Mouse (Mus musculus): ENCODE results near the gene Sept3. TPM values are rescaled to one million over a fixed set of nuclear protein-coding genes. Genes with fewer than 3 reads are reported as not detected.

Gene Sept3
- polyA plus RNA-seq, 1 experiment = 12.1 TPM

DNA sequence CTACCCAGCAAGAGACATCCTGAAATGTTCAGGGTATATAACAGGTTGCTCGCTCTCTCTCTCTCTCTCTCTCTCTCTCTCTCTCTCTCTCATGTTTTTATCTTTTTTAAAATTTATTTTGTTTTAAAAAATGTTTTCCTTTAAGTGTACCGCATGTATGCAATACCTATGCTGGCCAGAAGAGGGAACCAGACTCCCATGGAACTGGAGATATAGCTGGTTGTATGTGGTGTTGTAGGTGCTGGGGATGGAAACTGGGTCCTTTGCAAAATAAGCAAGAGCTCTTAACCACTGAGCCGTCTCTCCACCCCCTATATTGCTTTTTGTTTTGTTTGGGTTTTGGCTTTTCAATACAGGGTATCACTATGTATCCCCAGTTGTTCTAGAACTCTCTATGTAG, 23.1 kb upstream of the Sept3 start:
- H3K27ac ChIP-seq (ENCODE audit: control insufficient read depth, insufficient read depth, low read depth, low read length) = no peak overlapping the region
- no peaks in the 10 kb centered on the region for H3K27me3 ChIP-seq (ENCODE audit: control insufficient read depth, insufficient read depth, low read length)
- no peaks in the 10 kb centered on the region; the same call in 1 of the 2 replicates for H3K4me1 ChIP-seq (ENCODE audit: control insufficient read depth, insufficient read depth, low read length)
- no peaks in the 10 kb centered on the region for H3K36me3 ChIP-seq (ENCODE audit: control insufficient read depth, insufficient read depth, low read length)
- no peak overlapping the region for H3K4me3 ChIP-seq (ENCODE audit: control insufficient read depth, low read depth, low read length)
- no peak for TF ChIP-seq POLR2A (IDR thresholded peaks at IDR 0.05; ENCODE audit: control insufficient read depth, low read depth, low read length)
- TF ChIP-seq CTCF (IDR thresholded peaks at IDR 0.05; ENCODE audit: control insufficient read depth, insufficient read depth, insufficient replicate concordance, low read depth, low read length) = no peak

DNA sequence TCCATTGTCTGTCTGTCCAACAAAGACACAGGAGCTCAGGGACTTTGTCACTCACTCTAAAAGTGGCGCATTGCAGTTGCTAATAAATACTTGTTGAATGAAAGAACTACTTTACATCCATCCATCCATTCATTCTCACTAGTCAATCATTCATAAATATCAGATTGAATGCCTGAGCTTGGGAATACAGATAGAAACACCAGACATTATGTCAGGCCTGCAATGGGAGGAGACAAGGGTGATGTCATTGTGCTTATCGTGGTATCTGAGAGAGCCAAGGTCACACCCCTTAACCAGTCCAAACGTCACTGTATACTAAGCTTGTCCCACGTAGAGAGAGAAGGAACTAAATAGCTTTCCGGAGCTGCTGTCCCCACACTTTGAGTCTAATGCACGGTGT, 22.6 kb upstream of the Sept3 start, which contains the start of gene 1500009C09Rik:
Gene 1500009C09Rik, plus strand, starts transcription at position 301 of the 400 bp plus-strand sequence.
- Histone ChIP-seq H3K4me3 (ENCODE audit: control insufficient read depth, low read depth, low read length) (no peak within 1 kb of the TSS), H3K36me3 (ENCODE audit: control insufficient read depth, insufficient read depth, low read length) (no peaks in the 10 kb centered on the region), H3K27me3 (ENCODE audit: control insufficient read depth, insufficient read depth, low read length) (no peaks in the 10 kb centered on the region), H3K4me1 (ENCODE audit: control insufficient read depth, insufficient read depth, low read length) (no peaks in the 10 kb centered on the region; the same call in 1 of the 2 replicates), H3K27ac (ENCODE audit: control insufficient read depth, insufficient read depth, low read depth, low read length) (no peak within 1 kb of the TSS)
- TF ChIP-seq CTCF (IDR thresholded peaks at IDR 0.05; ENCODE audit: control insufficient read depth, insufficient read depth, insufficient replicate concordance, low read depth, low read length) (no peak), POLR2A (IDR thresholded peaks at IDR 0.05; ENCODE audit: control insufficient read depth, low read depth, low read length) (no peak)

DNA sequence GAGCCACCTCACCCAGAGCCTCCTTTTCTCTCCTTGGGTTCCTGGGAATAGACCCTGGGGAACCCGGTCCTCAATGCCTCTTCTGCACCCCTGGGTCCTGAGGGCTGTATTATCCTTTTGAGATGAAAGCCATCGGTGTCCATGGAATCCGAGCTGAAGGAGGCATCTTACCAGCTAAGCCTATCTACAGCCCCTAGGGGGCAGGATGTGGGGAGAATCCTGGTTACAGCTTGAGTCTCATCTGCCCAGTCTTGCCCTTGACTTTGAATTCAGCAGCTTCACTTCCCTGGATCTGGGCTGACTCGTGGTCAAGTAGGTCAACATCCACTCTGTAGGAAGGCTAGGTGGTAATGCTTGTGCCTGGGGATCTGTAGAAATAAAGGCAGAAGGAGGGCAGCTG, 19.4 kb upstream of the Sept3 start:
- H3K4me1 ChIP-seq (ENCODE audit: control insufficient read depth, insufficient read depth, low read length) = peaks cover 6% of the 10 kb centered on the region
- H3K36me3 ChIP-seq (ENCODE audit: control insufficient read depth, insufficient read depth, low read length) = no peaks in the 10 kb centered on the region
- no peak overlapping the region for H3K27ac ChIP-seq (ENCODE audit: control insufficient read depth, insufficient read depth, low read depth, low read length)
- H3K27me3 ChIP-seq (ENCODE audit: control insufficient read depth, insufficient read depth, low read length) = no peaks in the 10 kb centered on the region
- H3K4me3 ChIP-seq (ENCODE audit: control insufficient read depth, low read depth, low read length) = peak overlapping the region; percentile 68
- TF ChIP-seq POLR2A (IDR thresholded peaks at IDR 0.05; ENCODE audit: control insufficient read depth, low read depth, low read length) = no peak
- no peak for TF ChIP-seq CTCF (IDR thresholded peaks at IDR 0.05; ENCODE audit: control insufficient read depth, insufficient read depth, insufficient replicate concordance, low read depth, low read length)

DNA sequence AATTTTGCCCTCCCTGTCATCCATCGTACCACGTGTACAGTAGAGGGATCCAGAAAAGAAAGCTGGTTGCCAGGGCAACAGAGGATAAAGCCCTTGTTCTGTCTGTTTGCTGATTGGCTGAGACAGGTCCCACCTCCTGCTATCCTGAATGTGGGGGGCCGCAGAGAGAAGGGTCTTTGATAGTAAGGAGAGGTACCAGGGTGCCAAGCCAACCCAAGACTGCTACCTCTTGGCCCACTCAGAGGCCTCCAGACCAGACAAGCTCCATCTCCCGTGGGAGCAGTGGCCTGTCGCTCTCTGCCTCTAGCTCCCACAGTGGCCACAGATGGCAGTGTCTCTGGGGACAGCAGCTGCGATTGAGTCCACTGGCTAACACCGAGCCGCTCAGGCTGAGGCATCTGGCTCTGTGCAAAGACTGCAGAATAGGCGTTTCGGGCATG, 18.7 kb upstream of the Sept3 start:
- no peaks in the 10 kb centered on the region for H3K27me3 ChIP-seq (ENCODE audit: control insufficient read depth, insufficient read depth, low read length)
- H3K36me3 ChIP-seq (ENCODE audit: control insufficient read depth, insufficient read depth, low read length) = no peaks in the 10 kb centered on the region
- peak overlapping the region; percentile 68 for H3K4me3 ChIP-seq (ENCODE audit: control insufficient read depth, low read depth, low read length)
- no peak for TF ChIP-seq CTCF (IDR thresholded peaks at IDR 0.05; ENCODE audit: control insufficient read depth, insufficient read depth, insufficient replicate concordance, low read depth, low read length)
- no peak; the same call in 1 of the 2 replicates for TF ChIP-seq POLR2A (IDR thresholded peaks at IDR 0.05; ENCODE audit: control insufficient read depth, low read depth, low read length)
- H3K27ac ChIP-seq (ENCODE audit: control insufficient read depth, insufficient read depth, low read depth, low read length) = no peak overlapping the region
- H3K4me1 ChIP-seq (ENCODE audit: control insufficient read depth, insufficient read depth, low read length) = peaks cover 6% of the 10 kb centered on the region

DNA sequence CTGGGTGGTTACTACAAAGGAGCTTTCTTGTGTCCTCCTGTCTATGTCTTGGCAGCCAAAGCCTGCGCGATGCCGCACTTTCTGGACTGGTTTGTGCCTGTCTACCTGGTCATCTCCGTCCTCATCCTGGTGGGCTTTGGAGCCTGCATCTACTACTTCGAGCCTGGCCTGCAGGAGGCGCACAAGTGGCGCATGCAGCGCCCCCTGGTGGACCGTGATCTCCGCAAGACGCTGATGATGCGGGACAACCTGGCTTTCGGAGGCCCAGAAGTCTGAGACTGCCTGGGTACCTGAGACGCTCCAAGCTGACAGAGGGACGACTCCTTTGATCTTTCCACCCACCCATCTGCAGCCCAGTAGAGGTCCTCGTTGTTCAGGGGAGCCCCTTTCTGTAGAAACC, 15.2 kb upstream of the Sept3 start:
- H3K4me3 ChIP-seq (ENCODE audit: control insufficient read depth, low read depth, low read length) = peak overlapping the region; percentile 59
- TF ChIP-seq POLR2A (IDR thresholded peaks at IDR 0.05; ENCODE audit: control insufficient read depth, low read depth, low read length) (no peak), CTCF (IDR thresholded peaks at IDR 0.05; ENCODE audit: control insufficient read depth, insufficient read depth, insufficient replicate concordance, low read depth, low read length) (peak; percentile 99)
- H3K27me3 ChIP-seq (ENCODE audit: control insufficient read depth, insufficient read depth, low read length) = no peaks in the 10 kb centered on the region
- H3K4me1 ChIP-seq (ENCODE audit: control insufficient read depth, insufficient read depth, low read length) = peaks cover 6% of the 10 kb centered on the region
- H3K36me3 ChIP-seq (ENCODE audit: control insufficient read depth, insufficient read depth, low read length) = no peaks in the 10 kb centered on the region
- H3K27ac ChIP-seq (ENCODE audit: control insufficient read depth, insufficient read depth, low read depth, low read length) = no peak overlapping the region

DNA sequence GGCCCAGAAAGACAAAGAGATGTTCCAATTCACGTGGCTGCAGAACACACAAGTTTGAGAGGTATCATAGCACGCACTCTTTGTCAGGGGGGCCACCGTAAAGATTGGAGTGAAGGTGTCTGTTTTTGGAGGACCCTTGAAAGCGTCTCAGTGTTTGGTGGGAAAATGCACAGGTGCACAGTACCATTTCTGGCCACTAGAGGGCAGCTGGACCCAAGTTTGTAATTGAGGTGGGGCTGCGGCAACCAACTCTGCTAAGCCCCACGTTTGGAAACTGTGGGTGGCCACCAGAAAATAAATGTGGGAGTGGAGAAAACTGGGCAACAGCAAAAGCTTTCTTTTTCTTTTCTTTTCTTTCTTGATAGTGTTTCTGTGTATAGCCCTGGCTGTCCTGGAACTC, 8.3 kb upstream of the Sept3 start:
- peak; percentile 89 for TF ChIP-seq CTCF (IDR thresholded peaks at IDR 0.05; ENCODE audit: control insufficient read depth, insufficient read depth, insufficient replicate concordance, low read depth, low read length)
- TF ChIP-seq POLR2A (IDR thresholded peaks at IDR 0.05; ENCODE audit: control insufficient read depth, low read depth, low read length) = no peak
- Histone ChIP-seq H3K4me3 (ENCODE audit: control insufficient read depth, low read depth, low read length) (no peak overlapping the region), H3K4me1 (ENCODE audit: control insufficient read depth, insufficient read depth, low read length) (peaks cover 3% of the 10 kb centered on the region), H3K36me3 (ENCODE audit: control insufficient read depth, insufficient read depth, low read length) (no peaks in the 10 kb centered on the region), H3K27ac (ENCODE audit: control insufficient read depth, insufficient read depth, low read depth, low read length) (no peak overlapping the region), H3K27me3 (ENCODE audit: control insufficient read depth, insufficient read depth, low read length) (no peaks in the 10 kb centered on the region)

DNA sequence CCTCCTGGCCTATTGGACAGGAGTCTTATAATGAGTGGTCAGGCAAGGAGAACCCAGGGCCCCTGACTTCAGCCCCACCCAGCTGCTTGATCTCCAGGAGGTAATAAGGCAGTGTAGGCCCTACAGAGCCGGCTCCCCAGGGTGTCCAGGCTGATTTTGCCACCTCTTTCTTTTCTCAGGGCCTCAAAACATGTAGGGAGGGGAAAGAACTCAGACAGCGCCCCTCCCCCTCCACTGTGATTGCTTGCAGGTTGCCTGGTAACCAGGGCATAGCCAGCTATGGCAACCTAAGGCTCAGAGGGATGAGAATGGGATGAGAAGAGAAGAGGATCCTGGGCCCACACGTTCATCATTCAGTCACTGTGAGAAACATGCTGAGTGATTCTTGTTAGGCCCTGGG, 6.5 kb upstream of the Sept3 start:
- Histone ChIP-seq H3K4me3 (ENCODE audit: control insufficient read depth, low read depth, low read length) (peak overlapping the region; percentile 76), H3K27ac (ENCODE audit: control insufficient read depth, insufficient read depth, low read depth, low read length) (no peak overlapping the region; the same call in 1 of the 2 replicates), H3K27me3 (ENCODE audit: control insufficient read depth, insufficient read depth, low read length) (no peaks in the 10 kb centered on the region), H3K36me3 (ENCODE audit: control insufficient read depth, insufficient read depth, low read length) (no peaks in the 10 kb centered on the region), H3K4me1 (ENCODE audit: control insufficient read depth, insufficient read depth, low read length) (peaks cover 3% of the 10 kb centered on the region)
- TF ChIP-seq POLR2A (IDR thresholded peaks at IDR 0.05; ENCODE audit: control insufficient read depth, low read depth, low read length) (peak; percentile 47; the same call in 1 of the 2 replicates), CTCF (IDR thresholded peaks at IDR 0.05; ENCODE audit: control insufficient read depth, insufficient read depth, insufficient replicate concordance, low read depth, low read length) (no peak)

Data from testis, adult 2 months (tissue).